Mouse (Mus musculus): ENCODE measurements around the gene Sco1. TPM values are rescaled to one million over a fixed set of nuclear protein-coding genes. Genes with fewer than 3 reads are reported as not detected.

Gene Sco1
- total RNA-seq, 2 experiments from 2014 or later: 9.8 to 11.4 TPM

Small RNA genes within 50 kb of the gene (microRNA-seq; reads per million reads assigned to microRNA genes)
- 0.95 to 1.3 reads per million in 2 experiments for gene Mir6923

Other genes with a start within 250 kb of the Sco1 start
- under 1 TPM; 0.07 to 0.12 TPM for gene Pirt, start 140.7 kb upstream of the Sco1 start, total RNA-seq (2021)
- not detected for gene Tmem238l, start 96.0 kb upstream of the Sco1 start, total RNA-seq (2021)
- gene Tmem220, start 27.5 kb upstream of the Sco1 start, total RNA-seq (2021): 1 to 10 TPM; 1.3 to 1.6 TPM
- 10 to 100 TPM in 1 of 2 experiments, 1 to 10 TPM in 1; 8.0 to 11.9 TPM for gene Adprm, start 76 bp upstream of the Sco1 start, total RNA-seq (2021)
- gene Myh3, start 25.6 kb downstream of the Sco1 start, total RNA-seq (2021): 100 to 1,000 TPM in 1 of 2 experiments, 10 to 100 TPM in 1; 79.0 to 104 TPM
- 1,000 to 10,000 TPM; 1,145 to 1,256 TPM for gene Myh2, start 118.4 kb downstream of the Sco1 start, total RNA-seq (2021)
- gene Myh1, start 147.4 kb downstream of the Sco1 start, total RNA-seq (2021): 1,000 to 10,000 TPM; 4,609 to 4,620 TPM
- over 10,000 TPM; 17,280 to 21,084 TPM for gene Myh4, start 185.4 kb downstream of the Sco1 start, total RNA-seq (2021)
- 1,000 to 10,000 TPM; 2,237 to 2,877 TPM for gene Myh8, start 224.5 kb downstream of the Sco1 start, total RNA-seq (2021)